Mouse (Mus musculus): ENCODE data around the gene Cmtm3.

The Cmtm3 gene

DNA sequence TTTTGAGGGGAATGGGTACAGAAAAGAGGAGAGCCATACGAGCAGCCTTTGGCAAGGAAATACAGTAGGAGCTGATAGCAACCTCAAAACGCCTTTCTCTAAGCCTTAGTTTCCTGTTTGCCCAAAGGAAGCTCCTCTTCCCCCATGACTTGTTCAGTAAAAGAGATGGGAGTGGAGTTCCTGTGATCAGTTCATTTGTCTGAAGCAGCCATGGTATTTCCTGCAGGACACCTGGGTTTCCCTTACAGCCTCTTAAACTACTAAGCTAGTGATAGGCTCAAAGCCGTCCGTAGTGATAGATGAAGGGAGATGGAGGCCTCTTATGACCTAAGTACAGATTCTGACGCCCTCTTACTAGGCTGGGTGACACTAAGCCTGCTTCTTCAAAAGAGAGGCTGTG lies 3.2 kb downstream of the Cmtm3 start:
- DNase-seq (ENCODE audit: low spot score) = no peak

DNA sequence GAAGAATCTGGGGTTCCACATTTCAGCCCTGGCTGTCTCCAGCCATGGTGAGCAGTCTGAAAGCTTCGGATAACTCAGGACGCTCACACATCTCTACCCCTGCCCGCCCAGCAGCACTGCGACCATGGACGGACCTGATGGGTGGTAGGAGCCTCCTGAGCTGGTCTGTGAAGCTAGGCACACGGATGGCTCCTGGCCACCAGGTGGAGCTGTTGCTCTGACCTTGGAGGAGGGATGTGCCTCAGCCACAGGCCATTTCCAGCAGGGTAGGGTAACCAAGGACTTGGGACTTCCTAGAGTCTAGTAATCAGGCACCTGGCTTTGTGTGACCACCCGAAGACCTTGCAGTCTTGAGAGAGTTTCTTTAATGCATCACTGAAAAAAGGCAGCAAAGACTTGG lies 4.7 kb downstream of the Cmtm3 start:
- peak; percentile 52 for DNase-seq (ENCODE audit: low spot score)

- DNase-seq (ENCODE audit: low spot score) = no peak
Measured at GRCm38 (mm10) chr8:104344622-104345021, 5.4 kb downstream of the Cmtm3 start.

DNA sequence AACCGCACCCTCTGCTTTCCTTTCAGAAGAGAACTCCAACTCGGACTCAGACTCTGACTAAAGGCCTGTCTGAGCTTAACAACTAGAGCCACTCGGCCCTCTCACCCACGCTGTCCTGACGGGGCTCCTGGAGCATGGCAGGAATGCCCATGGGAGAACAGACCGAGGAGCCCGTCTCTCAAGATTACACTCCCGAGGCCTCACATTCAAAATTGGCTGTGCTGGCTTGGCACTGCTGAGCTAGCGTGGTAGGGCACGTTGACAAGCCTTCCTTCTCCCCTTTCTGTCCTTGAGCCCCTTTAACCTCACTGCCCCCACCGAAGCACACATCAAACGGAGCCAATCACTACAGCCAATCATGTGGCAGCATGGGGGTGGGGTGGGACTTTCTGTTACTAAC lies 7.5 kb downstream of the Cmtm3 start:
- DNase-seq (ENCODE audit: low spot score) = no peak

DNA sequence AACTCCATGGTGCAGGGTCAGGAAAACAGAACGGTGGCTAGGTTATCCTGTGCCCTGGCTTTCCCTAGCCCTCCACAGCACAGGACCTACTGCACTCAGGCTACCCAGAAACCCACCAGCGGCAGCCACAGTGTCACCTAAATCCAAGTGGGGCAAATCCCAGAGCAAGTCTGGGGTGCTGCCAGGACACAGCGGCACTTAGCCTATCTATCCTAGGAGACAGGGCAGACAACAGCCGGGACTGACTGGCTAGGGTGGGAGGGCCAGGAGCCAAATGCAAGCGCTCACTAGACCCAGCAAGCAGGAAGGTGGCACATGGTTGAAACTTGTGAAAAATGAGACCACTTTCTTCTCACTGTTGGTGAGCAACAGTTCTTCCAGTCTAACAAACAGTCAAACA lies 9.8 kb downstream of the Cmtm3 start:
- DNase-seq (ENCODE audit: low spot score) = no peak

DNA sequence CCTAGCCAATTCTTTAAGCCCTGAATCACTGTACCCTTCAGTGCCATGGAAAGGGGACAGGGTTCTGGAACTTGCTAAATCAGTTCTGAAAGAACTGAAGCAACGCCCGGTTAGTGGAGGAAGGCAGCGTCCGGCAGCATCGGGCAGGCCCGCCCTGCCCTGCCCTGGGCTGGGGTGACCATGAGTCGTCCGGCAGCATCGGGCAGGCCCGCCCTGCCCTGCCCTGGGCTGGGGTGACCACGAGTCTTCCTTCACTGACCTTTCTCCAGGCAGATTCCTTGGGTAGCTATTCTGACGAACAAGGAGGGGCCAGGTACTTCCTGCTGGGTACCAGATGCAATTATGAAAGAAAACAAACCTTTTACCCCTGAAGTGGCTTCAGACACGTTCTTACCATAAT lies 10.8 kb downstream of the Cmtm3 start:
- no peak for DNase-seq (ENCODE audit: low spot score)

DNA sequence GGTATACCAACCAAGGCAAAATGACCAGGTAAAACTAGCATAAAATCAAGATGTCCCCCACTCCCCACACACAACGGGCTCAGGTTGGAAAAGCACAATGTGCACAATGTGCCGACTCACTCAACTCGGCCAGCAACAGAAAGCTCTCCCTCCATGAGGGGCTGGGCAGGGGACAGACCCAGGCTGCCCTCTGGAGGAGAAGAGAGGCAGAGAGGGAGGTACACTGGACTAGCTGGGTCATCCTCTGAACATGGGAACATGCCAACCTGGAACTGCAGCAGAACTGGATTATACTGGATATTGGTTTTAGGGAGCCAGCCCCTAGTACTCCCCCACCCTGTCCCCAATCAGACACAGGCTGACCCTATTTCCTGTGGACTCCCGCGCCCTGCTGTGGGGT lies 14.0 kb downstream of the Cmtm3 start:
- DNase-seq (ENCODE audit: low spot score) = no peak

DNA sequence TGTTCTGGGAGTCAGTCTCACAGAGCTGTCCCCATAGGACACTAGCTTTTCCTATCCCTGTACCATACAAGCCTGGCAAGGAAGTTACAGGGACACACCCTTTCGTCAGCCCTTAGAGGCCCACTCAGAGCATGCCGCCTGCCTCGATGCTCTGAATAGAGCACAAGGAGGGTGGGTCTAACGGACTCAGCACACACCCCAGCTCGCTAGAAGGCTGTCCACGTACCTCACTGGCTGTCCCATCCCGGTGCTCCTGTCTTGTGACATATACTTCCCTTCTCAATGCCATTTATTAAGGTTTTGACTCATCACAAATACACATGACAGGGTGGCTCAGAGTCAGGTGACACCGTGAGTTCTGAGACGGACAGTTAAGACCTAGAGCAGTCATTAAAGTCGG lies 15.3 kb downstream of the Cmtm3 start:
- DNase-seq (ENCODE audit: low spot score) = no peak

DNA sequence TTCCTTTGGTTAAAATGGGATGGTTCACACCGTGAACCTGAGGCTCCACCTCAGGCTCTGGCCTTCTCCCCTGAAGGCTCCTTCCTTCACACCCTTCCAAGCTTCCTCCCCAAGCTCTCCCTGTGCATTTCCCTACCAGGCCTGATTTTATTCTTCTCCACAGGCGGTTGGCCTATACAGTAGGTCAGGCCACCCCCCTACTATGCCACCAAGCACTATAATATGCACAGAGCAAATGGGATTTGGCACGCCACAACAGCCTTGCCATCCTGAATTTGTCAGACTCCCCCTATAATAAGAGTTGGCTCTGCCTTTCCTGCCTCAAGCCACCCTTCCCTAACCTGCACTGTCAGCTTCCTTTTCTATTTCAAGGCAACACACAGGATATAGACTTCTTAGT lies 19.4 kb downstream of the Cmtm3 start:
- no peak for DNase-seq (ENCODE audit: low spot score)

- DNase-seq (ENCODE audit: low spot score) = no peak
Measured at GRCm38 (mm10) chr8:104359778-104360456, 20.7 kb downstream of the Cmtm3 start.

- no peak for DNase-seq (ENCODE audit: low spot score)
Measured at GRCm38 (mm10) chr8:104365695-104366094, 26.5 kb downstream of the Cmtm3 start.

GRCm38 (mm10) chr8:104367398-104367797 lies 28.2 kb downstream of the Cmtm3 start:
- DNase-seq (ENCODE audit: low spot score) = no peak

- DNase-seq (ENCODE audit: low spot score) = no peak
Measured at GRCm38 (mm10) chr8:104369591-104369990, 30.4 kb downstream of the Cmtm3 start.

- no peak for DNase-seq (ENCODE audit: low spot score)
Measured at GRCm38 (mm10) chr8:104370071-104370470, 30.9 kb downstream of the Cmtm3 start.

DNA sequence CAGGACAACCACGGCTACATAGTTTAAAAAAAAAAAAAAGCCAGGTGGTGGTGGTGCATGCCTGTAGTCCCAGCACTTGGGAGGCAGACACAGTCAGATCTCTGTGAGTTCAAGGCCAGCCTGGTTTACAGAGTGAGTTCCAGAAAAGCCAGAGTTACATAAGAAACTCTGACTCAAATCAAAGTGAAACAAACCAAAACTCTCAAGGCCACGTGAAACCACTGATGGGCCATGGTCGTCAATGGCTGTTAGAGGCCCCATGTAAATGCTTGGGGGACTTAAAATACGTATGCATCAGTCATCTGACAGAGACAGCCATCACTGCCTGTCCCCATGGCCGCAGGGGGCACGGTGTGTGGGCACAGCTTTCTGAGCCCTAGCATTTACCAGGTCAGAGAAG lies 31.9 kb downstream of the Cmtm3 start:
- DNase-seq (ENCODE audit: low spot score) = no peak

DNA sequence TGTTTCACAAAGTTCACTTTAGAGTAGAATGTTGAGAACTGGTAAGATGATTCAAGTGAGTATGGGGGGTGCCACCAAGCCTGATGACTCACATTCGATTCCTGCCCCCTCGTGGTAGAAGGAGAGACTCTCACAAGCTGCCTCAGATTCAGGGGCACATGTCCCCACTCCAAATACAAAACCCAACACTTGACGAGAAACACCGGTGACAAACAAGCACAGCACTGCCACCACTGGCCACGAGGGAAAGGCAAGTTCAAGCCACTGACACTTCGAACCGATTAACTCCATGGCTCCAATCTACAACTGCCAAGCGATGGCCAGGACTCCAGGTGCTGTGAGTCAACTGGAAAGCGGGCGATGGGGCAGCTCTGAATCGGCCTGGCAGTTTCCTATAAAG lies 34.6 kb downstream of the Cmtm3 start:
- DNase-seq (ENCODE audit: low spot score) = no peak

DNA sequence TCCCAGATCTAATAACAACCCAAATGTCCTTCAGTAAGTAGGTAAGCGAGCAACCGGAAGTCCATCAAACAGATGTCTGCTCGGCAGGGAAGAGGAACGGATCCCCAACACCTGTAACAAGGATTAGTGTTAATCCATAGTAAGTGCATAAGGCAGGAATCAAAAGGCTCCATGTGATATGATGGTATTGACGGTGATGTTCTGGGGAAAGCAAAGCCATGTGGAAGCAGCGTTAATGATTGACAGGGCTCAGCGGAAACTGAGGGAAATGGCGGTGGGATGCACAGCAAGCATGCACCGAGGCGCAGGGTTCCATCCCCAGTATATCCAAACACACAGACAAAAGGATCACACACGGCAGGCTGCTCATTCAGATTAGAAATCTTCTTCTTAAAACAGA lies 35.1 kb downstream of the Cmtm3 start:
- no peak for DNase-seq (ENCODE audit: low spot score)

DNA sequence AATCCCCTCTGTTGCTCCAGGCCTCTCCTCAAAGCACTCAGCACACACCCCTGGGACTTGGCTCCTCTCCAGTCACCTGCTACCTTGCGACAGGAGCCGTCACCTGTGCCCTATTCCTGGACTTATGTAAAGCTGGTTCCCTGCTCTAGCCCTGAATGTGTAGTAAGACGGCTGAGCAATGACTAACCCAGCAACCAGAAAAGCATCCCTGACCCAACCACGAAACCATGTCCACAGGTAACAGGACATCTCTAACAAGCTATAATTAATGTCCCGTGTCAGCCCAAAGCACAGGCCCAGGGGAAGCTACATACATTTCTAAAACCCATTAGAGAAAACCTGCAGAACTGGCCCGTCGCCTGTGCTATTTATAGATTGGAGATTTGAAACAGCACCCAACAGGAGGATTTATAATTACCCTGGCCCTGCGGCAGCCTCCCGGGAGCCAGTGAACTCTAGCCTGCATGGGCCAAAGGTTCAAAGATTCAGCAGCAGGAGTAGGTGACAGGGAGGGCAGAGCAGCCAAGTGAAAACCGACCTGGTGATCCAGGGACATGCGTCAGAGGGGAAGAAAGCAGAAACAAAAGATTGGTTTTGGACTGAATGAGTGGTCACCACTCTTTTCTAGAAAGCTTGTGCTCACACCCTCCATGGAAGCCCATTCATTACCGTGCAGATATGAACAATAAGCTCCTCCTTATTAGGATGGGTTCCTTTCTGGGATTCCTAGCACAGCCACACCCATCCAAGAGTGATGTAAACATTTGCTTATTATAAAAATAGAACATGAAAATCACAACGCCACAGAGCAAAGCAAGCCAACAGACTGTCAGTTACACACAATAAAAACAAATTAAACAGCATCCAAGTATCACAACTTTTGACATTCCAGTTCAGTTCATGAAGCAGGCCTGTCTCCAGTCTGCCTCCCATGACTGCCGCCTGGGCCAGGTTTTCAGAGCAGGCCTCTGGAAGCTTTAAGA lies 35.9 kb downstream of the Cmtm3 start:
- DNase-seq (ENCODE audit: low spot score) = no peak

DNA sequence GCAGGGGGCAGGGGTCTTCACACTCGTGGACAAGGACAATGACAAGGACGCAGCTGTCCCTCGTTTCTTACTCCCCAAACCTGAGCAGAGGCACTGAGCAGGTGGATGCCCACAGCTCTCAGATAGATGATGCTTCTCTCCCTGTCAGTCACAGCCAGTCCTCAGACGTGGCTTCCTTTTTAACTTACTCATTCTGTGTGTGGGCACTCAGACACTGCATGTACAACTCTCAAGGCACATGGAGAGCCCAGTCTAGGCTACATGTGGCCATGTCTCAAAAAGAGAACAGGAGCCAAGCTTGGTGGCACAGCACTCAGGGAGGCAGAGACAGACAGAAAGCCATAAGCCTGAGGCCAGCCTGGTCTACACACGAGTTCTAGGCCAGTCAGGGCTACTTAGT lies 36.7 kb downstream of the Cmtm3 start:
- DNase-seq (ENCODE audit: low spot score) = no peak

DNA sequence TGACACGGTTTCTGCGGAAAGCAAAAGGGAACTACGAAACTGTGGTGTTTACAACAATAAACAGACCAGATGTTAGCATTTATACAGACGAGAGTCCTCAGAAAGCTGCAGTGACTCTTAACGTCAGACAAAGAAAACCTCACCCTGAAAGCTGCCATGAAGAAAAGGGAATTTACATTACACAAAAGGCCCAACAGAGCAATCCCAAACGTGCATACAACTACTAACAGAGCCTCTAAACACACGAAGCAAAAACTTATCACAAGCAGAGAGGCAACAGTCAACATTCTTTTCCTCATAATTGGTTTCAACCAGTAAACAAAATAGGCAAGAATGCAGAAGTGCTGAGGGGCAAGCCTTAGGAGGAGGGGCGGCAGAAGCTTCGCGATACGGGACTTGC lies 37.5 kb downstream of the Cmtm3 start:
- DNase-seq (ENCODE audit: low spot score) = no peak

GRCm38 (mm10) chr8:104379301-104379836 lies 40.2 kb downstream of the Cmtm3 start:
- DNase-seq (ENCODE audit: low spot score) = no peak

GRCm38 (mm10) chr8:104380269-104380668 lies 41.1 kb downstream of the Cmtm3 start:
- no peak for DNase-seq (ENCODE audit: low spot score)

DNA sequence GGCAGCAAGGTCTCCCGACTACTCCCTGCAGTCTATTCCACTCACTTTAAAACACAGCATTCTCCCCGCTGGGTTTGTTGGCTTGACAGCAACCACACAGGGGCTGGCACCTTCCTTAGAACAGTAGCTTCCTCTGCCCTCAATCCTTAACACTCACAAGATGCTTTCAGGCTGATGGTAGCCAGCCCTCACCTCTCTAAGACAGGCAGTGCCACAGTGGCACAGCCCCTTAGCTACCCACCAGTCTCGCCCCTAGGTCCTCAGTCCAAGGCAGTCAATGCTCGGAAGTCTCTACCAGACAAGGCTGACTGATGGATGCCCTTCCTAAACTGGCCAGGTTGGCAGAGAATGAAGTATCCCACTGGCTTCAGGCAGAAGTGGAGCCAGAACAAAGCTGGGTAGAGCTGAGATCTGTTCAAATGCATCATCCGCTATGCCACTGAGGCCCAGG lies 41.8 kb downstream of the Cmtm3 start:
- no peak for DNase-seq (ENCODE audit: low spot score)

Measured in layer of hippocampus, adult 9-10 months (tissue).